Mouse (Mus musculus) forebrain, postnatal 0 days (tissue): ENCODE data around the gene Mdga1. TPM values are rescaled to one million over a fixed set of nuclear protein-coding genes. Genes with fewer than 3 reads are reported as not detected.

Experiments used
- ATAC-seq: fragments of 200-750 bp; cut with Nextera tagmentation; 2 replicates; pipeline ENCODE4 v1.8.0; 2017; ENCODE audit warnings: mild to moderate bottlenecking, moderate library complexity
- DNase-seq: peaks from one replicate; pipeline ENCODE4 v3.0.0-alpha.2; 2015
- H3K27ac ChIP-seq: fragments of 300-500 bp; sonication (generic); 2 replicates; pipeline ENCODE4 v1.5.1; 2014; ENCODE audit warnings: low read depth, mild to moderate bottlenecking, antibody characterized with exemption, low read length, moderate library complexity, mixed read lengths
- H3K27me3 ChIP-seq: fragments of 300-500 bp; sonication (generic); 2 replicates; pipeline ENCODE4 v1.6.1; 2014; ENCODE audit warnings: mild to moderate bottlenecking, low read length, mixed read lengths; ENCODE audit not compliant: insufficient read depth
- H3K36me3 ChIP-seq: fragments of 300-500 bp; sonication (generic); 2 replicates; pipeline ENCODE4 v1.6.1; 2014; ENCODE audit warnings: mild to moderate bottlenecking, moderate library complexity; ENCODE audit not compliant: insufficient read depth
- H3K4me1 ChIP-seq: fragments of 300-500 bp; sonication (generic); 2 replicates; pipeline ENCODE4 v1.6.1; 2014; ENCODE audit warnings: antibody characterized with exemption; ENCODE audit not compliant: insufficient read depth
- H3K4me2 ChIP-seq: fragments of 300-500 bp; sonication (generic); 2 replicates; pipeline ENCODE4 v1.6.1; 2014; ENCODE audit warnings: low read depth, mild to moderate bottlenecking, moderate library complexity
- H3K4me3 ChIP-seq: fragments of 300-500 bp; sonication (generic); 2 replicates; pipeline ENCODE4 v1.5.1; 2014; ENCODE audit warnings: low read depth, low read length, mixed read lengths
- H3K9ac ChIP-seq: fragments of 300-500 bp; sonication (generic); 2 replicates; pipeline ENCODE4 v1.6.1; 2014; ENCODE audit warnings: mild to moderate bottlenecking
- H3K9me3 ChIP-seq: fragments of 300-500 bp; sonication (generic); 2 replicates; pipeline ENCODE4 v1.6.1; 2016; ENCODE audit warnings: low read length
- CTCF ChIP-seq: sonication (generic); IDR thresholded peaks from 2 replicates; pipeline ENCODE4 v1.5.1; 2016; ENCODE audit warnings: antibody characterized with exemption, control low read depth, low read depth
- WGBS: fragments of 180-500 bp; shearing (Covaris S2); extraction: QIAGEN DNeasy Blood & Tissue Kit; methylation state at CpG from one replicate; pipeline ENCODE4 v1.1.7; 2014; 5-methylcytosine and 5-hydroxymethylcytosine counted together
- polyA plus RNA-seq: library from polyadenylated mRNA; unstranded; fragments of >200 nt; fragmentation: Nextera tagmentation; extraction: Ambion mirVana; gene quantifications from 2 replicates; pipeline ENCODE4 v1.2.1, GENCODE M21; 2015
- total RNA-seq: library from RNA; depleted of rRNA; stranded (reverse); fragments of >200 nt; gene quantifications from 2 replicates; pipeline ENCODE4 v1.2.3, GENCODE M21; 2014

The Mdga1 gene
- total and polyA plus RNA-seq, 2 experiments from 2014 or later = 10.9 to 45.7 TPM

DNA sequence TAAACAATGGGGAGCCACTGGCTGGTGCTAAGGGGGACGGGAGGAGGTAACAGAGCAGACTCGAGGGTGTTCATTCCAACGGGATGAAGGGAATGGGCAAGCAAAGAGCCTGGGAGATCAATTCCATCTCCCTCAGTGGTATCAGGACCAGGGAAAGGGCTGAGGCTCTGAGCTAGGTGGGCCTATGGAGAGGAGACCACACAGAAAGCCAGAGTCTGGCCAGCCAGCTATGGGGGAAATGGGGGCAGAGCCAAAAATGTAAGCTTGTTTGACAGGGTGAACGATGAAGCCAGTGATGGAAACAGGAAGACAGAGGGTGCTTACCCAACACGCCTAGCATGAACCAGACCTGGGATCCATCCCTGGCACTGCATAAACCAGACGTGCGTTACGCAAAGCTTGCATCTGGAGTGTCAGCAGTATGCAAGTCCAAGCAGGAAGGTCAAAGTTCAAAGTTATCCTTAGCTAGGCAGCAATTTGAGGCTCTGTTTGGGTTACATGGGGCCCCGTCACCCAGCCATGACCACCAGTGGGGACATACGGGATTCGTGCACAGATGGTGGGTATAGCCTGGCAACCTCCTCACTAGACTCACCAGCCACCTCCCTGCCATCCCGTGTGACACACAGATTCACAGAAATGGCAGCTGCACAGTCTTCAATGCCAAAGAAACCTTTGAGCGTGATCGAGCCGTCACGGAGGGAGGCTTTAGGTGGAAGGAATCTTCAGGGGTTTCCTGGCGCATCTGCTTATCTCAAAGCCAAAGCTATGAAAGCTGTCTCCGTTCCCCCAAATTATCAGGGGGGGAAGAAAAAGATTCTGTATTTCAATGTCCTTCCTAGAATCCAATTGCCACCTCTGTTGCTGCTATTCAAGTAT is 113.9 kb downstream of the Mdga1 start:
- H3K9me3 ChIP-seq = no peaks in the 10 kb centered on the region
- no peak overlapping the region for H3K4me3 ChIP-seq
- H3K9ac ChIP-seq = no peak overlapping the region
- TF ChIP-seq CTCF = no peak
- no peak overlapping the region for H3K27ac ChIP-seq
- WGBS = 52% methylated on average over 18 of the region's 18 CpGs
- H3K4me1 ChIP-seq = no peaks in the 10 kb centered on the region
- no peak for ATAC-seq
- DNase-seq = no peak
- H3K36me3 ChIP-seq = 0 out of 2 replicates have a peak, but pooled peaks cover 3% of the 10 kb centered on the region
- no peaks in the 10 kb centered on the region for H3K27me3 ChIP-seq
- H3K4me2 ChIP-seq = no peak overlapping the region

DNA sequence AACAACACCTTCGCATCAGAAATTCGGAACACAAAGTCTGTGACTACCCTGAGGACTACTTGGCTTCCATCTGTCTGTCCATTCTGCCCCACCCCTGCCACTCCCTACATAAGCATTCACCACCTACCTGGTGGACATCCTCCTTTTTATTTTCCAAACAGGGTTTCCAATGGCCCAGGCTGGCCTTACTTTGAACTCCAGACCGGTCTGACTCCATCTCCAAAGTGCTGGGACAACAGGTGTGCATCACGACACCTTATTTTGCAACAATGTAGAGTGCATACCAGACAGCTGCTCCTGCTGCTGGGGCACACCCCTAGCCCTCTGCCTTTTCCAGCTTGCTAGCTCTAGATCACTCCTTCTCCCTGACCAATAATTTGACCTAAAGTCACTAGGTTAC is 115.1 kb downstream of the Mdga1 start:
- H3K36me3 ChIP-seq = 0 out of 2 replicates have a peak, but pooled peaks cover 3% of the 10 kb centered on the region
- DNase-seq = no peak
- H3K9ac ChIP-seq = no peak overlapping the region
- TF ChIP-seq CTCF = no peak
- H3K27me3 ChIP-seq = no peaks in the 10 kb centered on the region
- H3K9me3 ChIP-seq = no peaks in the 10 kb centered on the region
- H3K27ac ChIP-seq = no peak overlapping the region
- no peak overlapping the region for H3K4me3 ChIP-seq
- no peak overlapping the region for H3K4me2 ChIP-seq
- WGBS = 93% methylated on average over 4 of the region's 4 CpGs
- no peak for ATAC-seq
- H3K4me1 ChIP-seq = no peaks in the 10 kb centered on the region

DNA sequence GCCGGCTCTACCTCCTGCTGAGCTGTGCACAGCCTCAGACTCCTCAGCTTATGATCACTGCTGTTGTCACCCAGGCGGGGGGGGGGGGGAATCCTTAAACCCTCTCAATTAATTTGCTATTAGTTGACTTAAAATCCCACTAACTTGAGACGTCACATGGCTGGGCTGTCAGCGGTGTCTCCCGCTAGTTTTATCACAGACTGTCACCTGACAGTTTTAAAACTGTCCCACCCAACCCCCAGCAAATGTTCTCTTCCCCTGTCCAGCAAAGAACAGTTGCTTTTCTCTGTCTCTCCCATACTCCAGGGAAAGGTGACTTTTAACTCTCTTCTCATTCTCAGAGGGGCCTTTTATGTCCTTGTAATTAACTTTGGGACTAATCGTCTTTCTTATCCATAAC is 115.5 kb downstream of the Mdga1 start:
- H3K27me3 ChIP-seq = no peaks in the 10 kb centered on the region
- H3K27ac ChIP-seq = no peak overlapping the region
- H3K4me2 ChIP-seq = no peak overlapping the region
- H3K4me3 ChIP-seq = no peak overlapping the region
- no peak overlapping the region for H3K9ac ChIP-seq
- no peak for ATAC-seq
- no peak for DNase-seq
- no peaks in the 10 kb centered on the region for H3K4me1 ChIP-seq
- 64% methylated on average over 6 of the region's 6 CpGs for WGBS
- 0 out of 2 replicates have a peak, but pooled peaks cover 3% of the 10 kb centered on the region for H3K36me3 ChIP-seq
- no peaks in the 10 kb centered on the region for H3K9me3 ChIP-seq
- TF ChIP-seq CTCF = no peak

DNA sequence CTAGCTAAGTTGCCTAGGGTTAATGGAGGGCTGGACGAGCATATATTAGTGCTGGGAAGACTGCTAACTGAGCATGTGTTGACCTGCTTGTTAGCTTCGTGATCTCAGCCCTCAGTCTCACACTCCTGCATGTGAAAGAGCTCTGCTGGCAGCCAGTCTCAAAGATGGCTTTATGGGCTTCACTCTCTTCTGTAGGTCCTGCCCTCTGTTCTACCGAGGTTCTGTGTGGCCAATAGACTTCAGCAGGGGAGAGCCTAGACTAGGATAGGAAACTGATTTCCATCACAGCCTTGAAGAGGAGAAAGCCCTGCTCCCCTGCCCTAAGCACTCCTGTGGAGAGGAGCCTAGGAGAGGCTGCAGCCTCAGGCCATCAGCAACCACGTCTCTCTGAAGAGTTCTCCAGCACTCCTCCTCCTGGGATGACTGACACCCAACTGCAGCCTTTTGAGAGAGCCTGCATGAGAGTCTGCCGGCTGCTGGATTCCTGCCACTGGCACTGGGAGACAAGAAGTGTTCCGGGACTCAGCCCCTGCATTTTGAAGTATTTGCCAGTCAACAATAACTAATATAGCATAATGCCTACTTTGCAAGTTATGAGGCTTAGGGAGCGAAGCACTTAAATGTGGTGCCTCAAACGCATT is 116.9 kb downstream of the Mdga1 start:
- Histone ChIP-seq H3K4me1 (no peaks in the 10 kb centered on the region), H3K4me3 (no peak overlapping the region), H3K36me3 (0 out of 2 replicates have a peak, but pooled peaks cover 3% of the 10 kb centered on the region), H3K27me3 (no peaks in the 10 kb centered on the region), H3K9me3 (no peaks in the 10 kb centered on the region), H3K9ac (no peak overlapping the region), H3K27ac (no peak overlapping the region), H3K4me2 (no peak overlapping the region)
- peak; percentile 61 for DNase-seq
- no peak for TF ChIP-seq CTCF
- WGBS = 30% methylated on average over 8 of the region's 8 CpGs
- no peak for ATAC-seq

DNA sequence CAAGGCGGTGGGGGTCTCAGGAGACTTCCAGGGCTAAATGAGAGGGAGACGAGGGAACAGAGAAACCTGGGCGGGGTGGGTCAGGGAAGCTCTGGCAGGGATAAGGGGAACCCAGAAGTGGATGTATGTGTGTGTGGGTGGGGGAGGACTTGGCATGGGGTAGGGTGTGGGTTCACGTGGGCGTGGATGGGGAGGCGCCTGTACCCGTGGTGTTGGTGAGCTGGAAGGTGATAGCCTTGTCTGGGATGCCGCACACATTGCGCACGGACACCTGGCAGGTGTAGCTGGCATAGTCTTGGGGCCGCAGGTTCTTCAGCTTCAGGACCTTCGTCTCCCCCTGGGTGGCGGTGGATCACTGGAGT is 120.5 kb downstream of the Mdga1 start:
- DNase-seq (no peak), ATAC-seq (no peak; the same call in 1 of the 2 replicates)
- Histone ChIP-seq H3K4me2 (no peak overlapping the region), H3K27me3 (no peaks in the 10 kb centered on the region), H3K9me3 (no peaks in the 10 kb centered on the region), H3K4me1 (no peaks in the 10 kb centered on the region), H3K4me3 (no peak overlapping the region), H3K36me3 (no peaks in the 10 kb centered on the region), H3K9ac (no peak overlapping the region), H3K27ac (no peak overlapping the region)
- WGBS = 84% methylated on average over 13 of the region's 13 CpGs
- TF ChIP-seq CTCF = no peak

DNA sequence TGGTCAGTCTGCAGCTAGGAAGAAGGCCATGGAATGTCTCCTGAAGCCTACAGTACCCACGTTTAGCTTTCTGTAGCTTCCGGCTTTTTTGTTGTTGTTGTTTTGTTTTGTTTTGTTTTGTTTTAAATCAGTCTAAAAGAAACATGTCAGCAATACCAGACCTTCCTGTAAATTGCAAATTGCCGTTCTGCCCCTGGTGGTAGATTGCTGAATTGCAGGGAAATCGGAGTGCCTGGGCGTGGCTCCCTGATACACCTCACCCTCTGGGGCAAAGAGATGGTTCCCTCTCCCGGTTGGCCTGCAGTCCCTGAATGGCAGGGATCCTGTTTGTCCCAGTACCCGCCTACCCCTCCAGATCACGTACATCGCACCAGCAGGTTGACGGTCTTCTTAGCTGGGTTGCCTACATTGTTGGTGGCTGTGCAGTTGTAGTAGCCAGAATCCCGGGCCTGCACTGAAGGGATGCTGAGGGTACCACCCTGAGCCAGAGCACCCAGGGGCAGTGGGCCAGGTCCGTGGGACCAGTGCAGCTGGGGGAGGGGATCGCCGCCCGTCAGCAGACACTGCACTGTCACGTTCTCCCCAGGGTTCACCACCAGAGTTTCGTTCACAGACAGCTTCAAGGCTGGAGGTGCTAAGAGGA is 121.0 kb downstream of the Mdga1 start:
- Histone ChIP-seq H3K27ac (no peak overlapping the region), H3K4me2 (no peak overlapping the region), H3K9me3 (no peaks in the 10 kb centered on the region), H3K4me1 (no peaks in the 10 kb centered on the region), H3K4me3 (no peak overlapping the region), H3K36me3 (no peaks in the 10 kb centered on the region), H3K9ac (no peak overlapping the region), H3K27me3 (no peaks in the 10 kb centered on the region)
- peak; percentile 81 for TF ChIP-seq CTCF
- peak; percentile 32 for ATAC-seq
- peak; percentile 74 for DNase-seq
- 37% methylated on average over 17 of the region's 17 CpGs for WGBS

DNA sequence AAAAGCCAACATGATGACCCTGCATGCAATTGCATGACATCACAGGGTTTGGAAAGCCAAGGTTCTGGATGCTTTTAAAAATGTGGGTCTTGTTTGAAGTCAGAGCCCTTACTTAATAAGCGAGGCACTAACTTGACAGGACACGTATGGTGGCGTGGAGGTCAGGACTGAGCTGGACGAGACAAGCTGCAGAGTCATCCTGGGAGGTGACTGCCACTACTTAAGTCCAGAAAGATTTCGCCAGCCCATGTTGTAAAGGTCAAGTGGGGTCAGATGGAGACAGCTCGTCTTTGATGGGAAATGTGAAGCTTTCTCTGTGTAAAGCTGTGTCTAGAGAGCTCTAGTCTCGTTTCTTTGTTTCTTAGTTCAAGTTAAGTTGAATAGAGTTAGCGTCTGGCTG is 122.6 kb downstream of the Mdga1 start:
- Histone ChIP-seq H3K9ac (no peak overlapping the region), H3K36me3 (no peaks in the 10 kb centered on the region), H3K27ac (no peak overlapping the region), H3K4me1 (no peaks in the 10 kb centered on the region), H3K4me3 (no peak overlapping the region), H3K9me3 (no peaks in the 10 kb centered on the region), H3K27me3 (no peaks in the 10 kb centered on the region), H3K4me2 (no peak overlapping the region)
- no peak for DNase-seq
- no peak for ATAC-seq
- TF ChIP-seq CTCF = no peak
- WGBS = 72% methylated on average over 8 of the region's 8 CpGs
